Mouse (Mus musculus): ENCODE measurements around the gene Slc8a1.
A peak's percentile ranks its signal among the peaks of the same experiment; 100 is the strongest.

Gene Slc8a1

DNA sequence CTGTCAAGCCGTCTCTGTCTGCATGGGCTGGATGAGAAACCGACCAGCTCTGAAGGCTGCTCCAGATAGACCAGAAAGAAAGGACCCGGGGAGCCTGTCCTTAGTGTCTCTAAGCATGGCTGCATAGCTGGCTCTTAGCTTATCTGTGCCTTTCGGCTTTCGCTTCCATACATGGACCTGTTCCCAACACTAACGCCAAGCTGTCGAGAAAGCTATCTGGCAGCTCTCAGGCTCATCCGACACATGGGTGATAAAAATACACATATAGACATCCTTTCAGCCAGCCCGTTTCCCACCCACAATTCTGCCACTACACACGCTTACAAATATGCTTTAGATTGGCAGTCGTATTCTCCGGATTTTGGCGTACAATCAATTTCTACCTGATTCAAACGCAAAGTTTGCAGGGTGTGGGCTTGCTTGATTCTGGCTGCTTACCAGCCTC lies at the start of gene Slc8a1:
Slc8a1 (minus strand) TSS at position 67 of the 445 bp plus-strand sequence.
- DNase-seq (ENCODE audit: low spot score): no peak

DNA sequence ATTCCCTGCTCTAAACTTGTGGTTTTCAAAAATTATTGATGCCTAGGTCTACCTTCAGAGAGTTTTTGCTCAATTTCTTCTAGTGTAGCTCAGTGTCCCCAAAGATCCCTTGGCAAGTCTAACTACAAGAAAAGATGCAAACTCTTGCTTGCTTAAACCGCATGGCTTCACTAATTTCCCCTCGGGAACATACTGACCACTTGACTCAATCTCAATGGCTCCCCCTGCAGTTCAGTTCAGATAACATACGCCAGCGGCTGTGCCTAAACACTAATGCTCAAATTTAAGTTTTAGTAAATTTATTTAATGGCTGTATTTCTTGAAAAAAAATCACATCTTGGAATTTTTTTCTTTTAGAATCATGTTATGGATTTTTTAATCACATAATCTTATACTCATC lies 49.2 kb upstream of the Slc8a1 start:
- DNase-seq (ENCODE audit: low spot score): peak; percentile 65

GRCm38 (mm10) chr17:81782326-81782725 lies 44.1 kb upstream of the Slc8a1 start:
- no peak for DNase-seq (ENCODE audit: low spot score)

DNA sequence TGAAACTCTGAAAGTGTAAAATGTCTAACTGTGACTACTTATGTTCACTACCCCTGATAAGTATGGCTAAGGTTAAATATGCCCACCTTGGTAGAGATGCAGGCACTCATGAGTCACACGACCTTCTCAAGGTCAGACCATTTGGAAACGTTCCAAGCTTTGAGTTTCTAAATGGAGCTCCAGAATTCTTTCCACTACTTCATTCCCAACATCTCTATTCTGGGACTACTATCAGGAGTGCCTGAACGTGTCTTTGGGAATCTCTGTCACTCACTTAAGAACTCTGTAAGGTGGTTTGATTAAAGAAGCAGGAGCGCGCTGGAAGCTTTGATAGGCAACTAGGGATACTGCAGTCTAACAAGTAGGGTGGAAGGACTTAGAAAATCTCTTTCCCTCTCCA lies 43.3 kb upstream of the Slc8a1 start:
- DNase-seq (ENCODE audit: low spot score): no peak

- DNase-seq (ENCODE audit: low spot score): no peak
Observed at GRCm38 (mm10) chr17:81779883-81780282, 41.7 kb upstream of the Slc8a1 start.

DNA sequence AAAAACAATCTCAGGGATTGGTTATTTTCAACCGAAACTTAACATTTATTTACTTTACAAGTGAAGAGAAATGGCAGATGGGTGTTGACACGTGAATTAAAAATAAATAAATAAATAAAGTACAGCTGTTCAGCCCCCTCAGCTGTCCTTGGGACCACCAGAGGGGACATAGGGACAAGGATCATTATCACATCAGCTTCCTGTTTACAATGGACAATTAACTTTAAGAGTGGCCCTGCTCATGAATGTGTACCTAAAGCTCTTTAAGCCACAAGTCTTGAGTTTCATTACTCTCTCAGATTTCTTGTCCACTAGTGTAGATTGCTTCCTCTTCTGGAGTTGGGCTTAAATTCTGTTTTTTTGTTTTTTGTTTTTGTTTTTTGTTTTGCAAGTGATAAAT lies 12.5 kb upstream of the Slc8a1 start:
- no peak for DNase-seq (ENCODE audit: low spot score)

- no peak for DNase-seq (ENCODE audit: low spot score)
Observed at GRCm38 (mm10) chr17:81743034-81743433, 4.9 kb upstream of the Slc8a1 start.

GRCm38 (mm10) chr17:81740576-81740975 lies 2.4 kb upstream of the Slc8a1 start:
- DNase-seq (ENCODE audit: low spot score): no peak

DNA sequence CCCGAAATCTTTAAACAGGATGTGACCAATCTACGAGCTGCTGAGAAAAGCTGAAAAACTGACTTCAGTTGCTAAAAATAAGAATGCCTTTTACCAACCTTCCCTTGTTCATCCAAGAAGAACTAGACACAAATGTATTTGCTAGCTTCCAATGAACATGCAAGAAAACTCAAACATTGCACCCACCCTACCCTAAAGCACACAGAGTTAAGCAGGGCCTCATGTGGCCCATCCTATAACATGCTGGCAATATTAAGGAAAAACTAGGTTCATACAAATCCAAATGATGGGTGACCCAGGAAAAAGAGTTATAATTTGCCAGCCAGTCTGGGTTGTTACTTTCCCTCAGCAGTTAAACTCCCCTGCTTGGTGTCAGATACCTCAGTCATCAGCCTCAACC lies 398 bp downstream of the Slc8a1 start:
- no peak for DNase-seq (ENCODE audit: low spot score)

GRCm38 (mm10) chr17:81737309-81737708 lies 868 bp downstream of the Slc8a1 start:
- no peak for DNase-seq (ENCODE audit: low spot score)

DNA sequence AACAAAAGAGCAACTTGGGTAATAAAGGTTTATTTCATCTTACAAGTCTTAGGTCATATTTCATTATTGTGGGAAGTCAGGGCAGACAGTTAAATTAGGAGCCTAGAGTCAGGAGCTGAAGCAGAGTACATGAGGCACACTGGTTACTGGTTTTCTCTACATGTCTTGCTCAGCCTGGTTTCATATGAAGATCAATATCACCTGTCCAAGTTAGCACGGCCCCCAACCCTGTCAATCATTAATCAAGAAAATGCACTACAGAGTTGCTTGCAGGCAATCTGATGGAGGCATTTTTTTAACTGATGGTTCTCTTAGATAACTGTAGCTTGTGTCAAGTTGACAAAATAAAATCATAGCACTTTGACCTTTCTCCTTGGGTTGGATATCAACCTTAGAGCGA lies 2.6 kb downstream of the Slc8a1 start:
- no peak for DNase-seq (ENCODE audit: low spot score)

GRCm38 (mm10) chr17:81729891-81730290 lies 8.3 kb downstream of the Slc8a1 start:
- DNase-seq (ENCODE audit: low spot score): no peak

DNA sequence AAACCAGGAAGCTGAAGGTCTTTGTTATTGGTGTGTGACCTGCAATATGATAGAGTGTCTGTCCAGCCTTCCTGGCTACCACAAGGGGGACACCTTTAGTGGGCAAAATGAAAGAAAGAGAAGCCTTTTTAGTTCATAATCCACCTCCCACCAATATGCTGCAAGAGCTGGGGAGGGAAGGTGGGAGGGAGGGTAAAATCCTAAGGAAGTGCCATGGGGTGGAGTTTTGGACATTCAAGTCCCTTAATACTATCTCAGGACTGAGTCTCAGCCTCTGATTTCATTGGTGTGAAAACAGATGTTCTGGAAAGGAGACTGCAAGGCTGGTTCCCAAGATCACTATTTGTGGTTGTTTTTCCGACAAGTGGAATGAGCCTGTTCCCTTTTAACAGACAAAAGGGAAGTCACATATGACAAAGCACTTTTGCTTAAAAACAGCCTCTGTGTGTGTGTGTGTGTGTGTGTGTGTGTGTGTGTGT lies 25.9 kb downstream of the Slc8a1 start:
- peak; percentile 4 for DNase-seq (ENCODE audit: low spot score)

DNA sequence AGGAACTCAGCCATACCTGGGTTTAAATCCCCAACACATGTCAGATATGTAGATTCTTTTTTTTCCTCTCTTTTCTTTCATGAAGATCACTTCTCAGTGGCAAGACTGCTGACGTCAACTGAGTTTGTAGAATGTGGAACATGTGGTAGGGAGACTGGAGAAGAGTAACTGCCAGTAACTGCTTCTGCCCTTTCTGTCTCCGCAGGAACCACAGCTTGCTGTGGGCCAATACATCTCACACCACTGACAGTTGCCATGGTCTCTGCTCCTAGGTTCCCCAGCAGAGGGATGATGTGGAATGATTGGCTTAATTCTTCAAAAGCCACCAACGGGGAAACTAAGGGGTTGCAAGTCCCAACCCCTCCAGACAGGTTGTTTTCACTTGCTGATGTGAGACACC lies 33.4 kb downstream of the Slc8a1 start:
- DNase-seq (ENCODE audit: low spot score): peak; percentile 21

GRCm38 (mm10) chr17:81703258-81703657 lies 34.9 kb downstream of the Slc8a1 start:
- DNase-seq (ENCODE audit: low spot score): no peak

DNA sequence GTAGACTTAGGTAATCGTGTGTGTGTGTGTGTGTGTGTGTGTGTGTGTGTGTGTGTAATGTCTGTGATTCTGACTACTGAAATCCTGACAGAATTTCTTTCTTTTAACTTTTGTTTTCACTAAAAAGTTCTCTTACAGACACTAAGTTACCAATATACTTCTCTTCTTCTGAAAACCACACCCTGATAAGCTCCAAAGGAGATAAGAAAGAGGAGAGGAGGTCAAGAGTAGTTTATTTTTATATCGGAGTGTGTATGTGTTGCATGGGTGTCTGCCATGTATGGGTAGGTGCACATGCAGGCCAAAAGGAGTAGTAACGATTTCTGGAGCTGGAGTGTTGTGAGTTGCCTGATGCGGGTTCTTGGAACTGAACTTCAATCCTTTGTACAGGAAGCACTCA lies 36.5 kb downstream of the Slc8a1 start:
- no peak for DNase-seq (ENCODE audit: low spot score)

DNA sequence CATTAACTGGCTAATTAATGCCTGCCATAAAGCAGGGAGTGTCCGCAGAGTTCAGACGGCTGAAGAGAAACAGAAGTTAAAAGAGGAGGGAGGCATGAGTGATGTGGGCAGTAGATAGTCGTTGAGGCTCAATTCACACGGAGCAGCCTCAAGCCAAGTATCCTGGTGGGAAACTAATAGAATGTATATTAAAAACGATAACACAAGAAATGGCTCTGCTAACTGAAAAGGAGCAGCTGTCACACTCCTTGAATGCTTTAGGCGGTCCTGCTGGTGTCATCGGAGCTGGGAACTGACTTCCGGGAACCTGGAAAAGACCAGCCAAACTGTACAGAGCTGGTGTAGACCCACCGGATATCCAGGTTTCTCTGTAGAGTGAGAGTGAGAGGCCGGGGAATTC lies 39.4 kb downstream of the Slc8a1 start:
- DNase-seq (ENCODE audit: low spot score): no peak

DNA sequence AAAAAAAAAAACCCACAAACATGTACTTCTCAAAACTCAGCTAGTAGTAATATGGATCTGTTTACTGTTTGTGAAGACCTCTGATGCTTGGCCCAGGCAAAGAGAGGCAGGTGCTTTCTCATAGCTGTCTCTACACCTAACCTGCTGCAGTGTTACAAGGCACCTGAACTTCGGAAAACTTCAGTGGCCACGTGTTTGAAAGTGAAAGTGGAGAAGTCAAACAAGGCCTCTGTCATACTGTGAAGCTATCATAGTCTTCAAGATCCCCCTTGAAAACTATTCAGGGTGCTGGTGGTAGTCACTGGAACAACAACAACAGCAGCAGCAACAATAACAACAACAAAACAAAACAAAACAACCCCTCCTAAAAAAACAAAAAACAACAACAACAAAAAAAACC lies 40.5 kb downstream of the Slc8a1 start:
- DNase-seq (ENCODE audit: low spot score): no peak

DNA sequence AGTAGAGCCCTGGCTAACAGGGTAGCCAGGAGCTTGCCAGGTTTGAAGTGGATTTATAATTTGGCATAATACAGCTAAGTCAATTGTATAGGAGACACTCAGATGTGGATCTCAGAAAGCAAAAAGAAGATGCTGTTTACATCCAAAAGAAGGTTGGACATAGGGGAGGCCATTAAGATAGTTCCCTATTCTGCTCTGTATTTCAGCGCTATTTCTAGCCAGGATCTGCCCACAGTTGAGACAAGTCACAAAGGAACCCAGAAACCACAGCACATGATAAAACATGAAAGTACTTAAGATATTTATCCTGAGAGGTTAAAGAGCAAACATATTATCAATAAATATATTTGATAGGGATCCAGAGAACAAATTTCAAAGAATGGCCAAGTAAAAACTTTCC lies 43.2 kb downstream of the Slc8a1 start:
- DNase-seq (ENCODE audit: low spot score): no peak

DNA sequence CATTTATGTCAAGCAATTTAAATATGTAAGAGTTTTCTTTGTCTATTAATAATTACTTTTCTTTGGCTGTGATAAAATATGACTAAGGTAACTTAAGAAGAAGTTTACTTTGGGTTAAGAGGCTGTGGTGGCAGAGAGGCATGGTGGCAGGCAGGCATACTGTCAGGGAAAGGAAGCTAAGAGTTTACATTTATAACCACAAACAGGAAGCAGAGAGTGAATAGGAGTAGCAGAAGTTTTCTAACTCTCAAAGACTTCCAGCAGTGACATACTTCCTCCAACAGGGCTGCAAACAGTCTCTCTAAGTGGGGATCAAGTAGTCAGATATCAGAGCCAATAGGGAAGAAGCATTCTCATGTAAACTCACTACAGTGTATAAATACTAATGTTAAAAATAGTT lies 58.6 kb downstream of the Slc8a1 start:
- DNase-seq (ENCODE audit: low spot score): no peak

GRCm38 (mm10) chr17:81677450-81677849 lies 60.7 kb downstream of the Slc8a1 start:
- no peak for DNase-seq (ENCODE audit: low spot score)

- no peak for DNase-seq (ENCODE audit: low spot score)
Observed at GRCm38 (mm10) chr17:81676203-81676602, 62.0 kb downstream of the Slc8a1 start.

DNA sequence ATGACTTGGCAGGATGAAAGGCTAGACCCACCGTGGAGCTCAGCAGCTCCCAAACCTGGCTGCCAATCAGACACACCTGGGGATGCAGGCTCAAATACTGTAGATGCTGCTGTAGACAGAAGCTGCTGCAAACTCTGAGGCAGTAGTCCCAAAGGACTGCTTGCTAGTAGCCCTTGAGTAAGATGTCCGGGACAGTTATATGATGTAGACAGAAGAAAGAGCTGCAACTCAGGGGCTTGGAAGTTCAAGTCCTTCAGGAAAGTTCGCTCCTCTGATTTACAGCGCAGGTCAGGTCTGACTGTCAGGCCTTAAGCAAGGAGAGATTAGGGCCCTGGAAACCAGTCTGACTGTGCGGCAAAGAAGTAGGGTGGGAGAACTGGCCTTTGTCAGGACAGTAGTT lies 66.9 kb downstream of the Slc8a1 start:
- no peak for DNase-seq (ENCODE audit: low spot score)

GRCm38 (mm10) chr17:81669816-81670691 lies 68.1 kb downstream of the Slc8a1 start:
- DNase-seq (ENCODE audit: low spot score): no peak

Measured in lung, postnatal 25 days (tissue).